Mouse (Mus musculus) thymus, adult 2 months (tissue): Measurements from ENCODE around the gene Pkdrej. TPM values are rescaled to one million over a fixed set of nuclear protein-coding genes. Genes with fewer than 3 reads are reported as not detected.

Experiments
- DNase-seq: peaks from one replicate; pipeline ENCODE4 v3.0.0; 2021
- H3K27ac ChIP-seq: fragments of 200-500 bp; 2 replicates; pipeline ENCODE4 v1.5.1; 2012; ENCODE audit warnings: low read length, control low read depth; ENCODE audit not compliant: control insufficient read depth, insufficient read depth
- H3K27me3 ChIP-seq: fragments of 200-500 bp; 2 replicates; pipeline ENCODE4 v1.6.1; 2012; ENCODE audit warnings: mild to moderate bottlenecking, low read length, moderate library complexity, mixed read lengths; ENCODE audit not compliant: control insufficient read depth, insufficient read depth
- H3K36me3 ChIP-seq: fragments of 200-500 bp; 2 replicates; pipeline ENCODE4 v1.6.1; 2012; ENCODE audit warnings: mild to moderate bottlenecking, low read length, moderate library complexity; ENCODE audit not compliant: control insufficient read depth, insufficient read depth
- H3K4me1 ChIP-seq: fragments of 200-500 bp; replicated peaks from 2 replicates; pipeline ENCODE4 v1.6.1; 2012; ENCODE audit warnings: low read length; ENCODE audit not compliant: control insufficient read depth, insufficient read depth
- H3K4me3 ChIP-seq: fragments of 200-500 bp; 2 replicates; pipeline ENCODE4 v1.5.1; 2012; ENCODE audit warnings: mild to moderate bottlenecking, low read length, control low read depth, moderate library complexity; ENCODE audit not compliant: control insufficient read depth, insufficient read depth
- CTCF ChIP-seq: fragments of 200-500 bp; IDR thresholded peaks from 2 replicates; pipeline ENCODE4 v1.5.1; 2012; ENCODE audit warnings: mild to moderate bottlenecking, control low read depth, low read length, moderate library complexity, borderline replicate concordance; ENCODE audit not compliant: control insufficient read depth, poor library complexity, insufficient read depth; ENCODE audit errors: extremely low read depth
- POLR2A ChIP-seq: fragments of 200-500 bp; IDR thresholded peaks from 2 replicates; pipeline ENCODE4 v1.6.1; 2012; ENCODE audit warnings: mild to moderate bottlenecking, low read length, control low read depth, moderate library complexity; ENCODE audit not compliant: control insufficient read depth, poor library complexity, insufficient read depth; ENCODE audit errors: extremely low read depth
- WGBS: fragments of 180-500 bp; shearing (Covaris S2); methylation state at CpG from one replicate; pipeline ENCODE4 v1.1.7; 2018; 5-methylcytosine and 5-hydroxymethylcytosine counted together
- polyA plus RNA-seq: library from polyadenylated mRNA; depleted of rRNA; stranded (reverse); fragments of >200 nt; gene quantifications from 2 replicates; pipeline ENCODE4 v1.2.3, GENCODE M21; 2012

Gene Pkdrej
- polyA plus RNA-seq, 1 experiment: 0.07 TPM

GRCm38 (mm10) chr15:85806886-85807285 is 14.6 kb downstream of the Pkdrej start:
- Histone ChIP-seq H3K27ac (no peak overlapping the region), H3K27me3 (no peaks in the 10 kb centered on the region), H3K36me3 (no peaks in the 10 kb centered on the region), H3K4me3 (no peak overlapping the region), H3K4me1 (peaks cover 35% of the 10 kb centered on the region)
- 93% methylated on average over 4 of the region's 4 CpGs for WGBS
- TF ChIP-seq POLR2A: no peak
- DNase-seq: no peak

- Histone ChIP-seq H3K4me3 (no peak overlapping the region), H3K27me3 (no peaks in the 10 kb centered on the region), H3K4me1 (peaks cover 8% of the 10 kb centered on the region), H3K27ac (no peak overlapping the region), H3K36me3 (no peaks in the 10 kb centered on the region)
- DNase-seq: no peak
- TF ChIP-seq CTCF (no peak), POLR2A (no peak)
- 88% methylated on average over 2 of the region's 2 CpGs for WGBS
These were observed 18.6 kb downstream of the Pkdrej start for GRCm38 (mm10) chr15:85802931-85803330.

- Histone ChIP-seq H3K36me3 (no peaks in the 10 kb centered on the region), H3K27ac (no peak overlapping the region), H3K4me1 (no peaks in the 10 kb centered on the region), H3K27me3 (no peaks in the 10 kb centered on the region), H3K4me3 (no peak overlapping the region)
- no peak for DNase-seq
- no peak for TF ChIP-seq POLR2A
- no peak for TF ChIP-seq CTCF
- WGBS: 93% methylated on average over 8 of the region's 8 CpGs
These were observed 22.9 kb downstream of the Pkdrej start for GRCm38 (mm10) chr15:85798676-85799075.

GRCm38 (mm10) chr15:85795516-85795915 is 26.0 kb downstream of the Pkdrej start:
- Histone ChIP-seq H3K27me3 (no peaks in the 10 kb centered on the region), H3K36me3 (no peaks in the 10 kb centered on the region), H3K27ac (no peak overlapping the region), H3K4me1 (peaks cover 7% of the 10 kb centered on the region; the same call in 1 of the 2 replicates), H3K4me3 (no peak overlapping the region)
- TF ChIP-seq POLR2A (no peak), CTCF (no peak)
- WGBS: 82% methylated on average over 6 of the region's 6 CpGs
- no peak for DNase-seq

- H3K27ac ChIP-seq: no peak overlapping the region
- no peaks in the 10 kb centered on the region for H3K36me3 ChIP-seq
- TF ChIP-seq POLR2A: no peak
- TF ChIP-seq CTCF: no peak
- H3K27me3 ChIP-seq: no peaks in the 10 kb centered on the region
- DNase-seq: no peak
- H3K4me3 ChIP-seq: no peak overlapping the region
- peaks cover 7% of the 10 kb centered on the region; the same call in 1 of the 2 replicates for H3K4me1 ChIP-seq
- 29% methylated on average over 1 of the region's 1 CpGs for WGBS
These were observed 28.7 kb downstream of the Pkdrej start for GRCm38 (mm10) chr15:85792819-85793218.

- TF ChIP-seq CTCF (no peak), POLR2A (no peak)
- Histone ChIP-seq H3K4me3 (no peak overlapping the region), H3K4me1 (peaks cover 7% of the 10 kb centered on the region; the same call in 1 of the 2 replicates), H3K27me3 (no peaks in the 10 kb centered on the region), H3K36me3 (no peaks in the 10 kb centered on the region), H3K27ac (no peak overlapping the region)
- DNase-seq: no peak
- WGBS: 80% methylated on average over 4 of the region's 4 CpGs
These were observed 30.1 kb downstream of the Pkdrej start for GRCm38 (mm10) chr15:85791449-85791848.

- H3K27ac ChIP-seq: no peak overlapping the region
- H3K27me3 ChIP-seq: no peaks in the 10 kb centered on the region
- no peak overlapping the region for H3K4me3 ChIP-seq
- peaks cover 7% of the 10 kb centered on the region; the same call in 1 of the 2 replicates for H3K4me1 ChIP-seq
- TF ChIP-seq CTCF: no peak
- TF ChIP-seq POLR2A: no peak
- WGBS: 85% methylated on average over 16 of the region's 16 CpGs
- no peak for DNase-seq
- no peaks in the 10 kb centered on the region for H3K36me3 ChIP-seq
These were observed 32.9 kb downstream of the Pkdrej start for GRCm38 (mm10) chr15:85788633-85789032.
